Mouse (Mus musculus) stomach, embryonic 16.5 days (tissue): ENCODE results near the gene Sgsh. TPM values are rescaled to one million over a fixed set of nuclear protein-coding genes. Genes with fewer than 3 reads are reported as not detected.

Experiments used
- ATAC-seq: fragments of 200-750 bp; cut with Nextera tagmentation; 2 replicates; pipeline ENCODE4 v1.8.0; 2017; ENCODE audit warnings: moderate number of reproducible peaks, moderate TSS enrichment; ENCODE audit not compliant: insufficient read depth, low FRiP score
- H3K27ac ChIP-seq: fragments of 300-500 bp; sonication (generic); 2 replicates; pipeline ENCODE4 v1.5.1; 2014; ENCODE audit warnings: low read length
- H3K27me3 ChIP-seq: fragments of 300-500 bp; sonication (generic); 2 replicates; pipeline ENCODE4 v1.6.1; 2014; ENCODE audit warnings: low read length, control low read depth, mixed read lengths; ENCODE audit not compliant: control insufficient read depth, insufficient read depth
- H3K36me3 ChIP-seq: fragments of 300-500 bp; sonication (generic); 2 replicates; pipeline ENCODE4 v1.6.1; 2014; ENCODE audit warnings: low read length; ENCODE audit not compliant: control insufficient read depth, insufficient read depth
- H3K4me1 ChIP-seq: fragments of 300-500 bp; sonication (generic); 2 replicates; pipeline ENCODE4 v1.6.1; 2014; ENCODE audit warnings: low read length, control low read depth, mixed read lengths; ENCODE audit not compliant: control insufficient read depth, insufficient read depth
- H3K4me2 ChIP-seq: fragments of 300-500 bp; sonication (generic); 2 replicates; pipeline ENCODE4 v1.6.1; 2014; ENCODE audit warnings: low read depth, low read length, mixed read lengths
- H3K4me3 ChIP-seq: fragments of 300-500 bp; sonication (generic); replicated peaks from 2 replicates; pipeline ENCODE4 v1.5.1; 2014; ENCODE audit warnings: mild to moderate bottlenecking, low read length
- H3K9ac ChIP-seq: fragments of 300-500 bp; sonication (generic); 2 replicates; pipeline ENCODE4 v1.6.1; 2014; ENCODE audit warnings: low read length
- H3K9me3 ChIP-seq: fragments of 300-500 bp; sonication (generic); replicated peaks from 2 replicates; pipeline ENCODE4 v1.6.1; 2016; ENCODE audit warnings: low read length, control low read depth; ENCODE audit not compliant: control insufficient read depth
- WGBS: fragments of 180-500 bp; shearing (Covaris S2); extraction: QIAGEN DNeasy Blood & Tissue Kit; methylation state at CpG from one replicate; pipeline ENCODE4 v1.1.7; 2014; 5-methylcytosine and 5-hydroxymethylcytosine counted together
- polyA plus RNA-seq: library from polyadenylated mRNA; unstranded; fragments of >200 nt; fragmentation: Nextera tagmentation; extraction: Ambion mirVana; gene quantifications from 2 replicates; pipeline ENCODE4 v1.2.1, GENCODE M21; 2015

The Sgsh gene
- polyA plus RNA-seq, 1 experiment from 2014 or later, result 6.7 TPM

GRCm38 (mm10) chr11:119331970-119332369, 23.4 kb downstream of the Sgsh start:
- Histone ChIP-seq H3K9me3 (no peaks in the 10 kb centered on the region), H3K4me1 (no peaks in the 10 kb centered on the region), H3K4me3 (no peak overlapping the region), H3K27ac (no peak overlapping the region), H3K4me2 (no peak overlapping the region), H3K36me3 (no peaks in the 10 kb centered on the region), H3K9ac (no peak overlapping the region), H3K27me3 (no peaks in the 10 kb centered on the region)
- WGBS, result 39% methylated on average over 3 of the region's 3 CpGs
- ATAC-seq, result no peak

GRCm38 (mm10) chr11:119330592-119330991, 24.7 kb downstream of the Sgsh start:
- 57% methylated on average over 4 of the region's 4 CpGs for WGBS
- no peaks in the 10 kb centered on the region for H3K4me1 ChIP-seq
- no peaks in the 10 kb centered on the region for H3K27me3 ChIP-seq

GRCm38 (mm10) chr11:119325068-119325467, 30.3 kb downstream of the Sgsh start:
- Histone ChIP-seq H3K27ac (no peak overlapping the region), H3K36me3 (no peaks in the 10 kb centered on the region), H3K27me3 (no peaks in the 10 kb centered on the region), H3K9ac (no peak overlapping the region), H3K9me3 (no peaks in the 10 kb centered on the region), H3K4me3 (no peak overlapping the region), H3K4me1 (no peaks in the 10 kb centered on the region), H3K4me2 (no peak overlapping the region)
- ATAC-seq, result no peak
- WGBS, result 76% methylated on average over 1 of the region's 1 CpGs

More at GRCm38 (mm10) chr11:119330592-119330991, 24.7 kb downstream of the Sgsh start:
- 0 out of 2 replicates have a peak, but pooled peaks have one; percentile 49 for ATAC-seq
- no peak overlapping the region for H3K4me3 ChIP-seq
- no peaks in the 10 kb centered on the region for H3K9me3 ChIP-seq
- no peak overlapping the region for H3K9ac ChIP-seq
- no peak overlapping the region for H3K4me2 ChIP-seq
- H3K36me3 ChIP-seq, result no peaks in the 10 kb centered on the region
- H3K27ac ChIP-seq, result no peak overlapping the region

GRCm38 (mm10) chr11:119322521-119322920, 32.8 kb downstream of the Sgsh start:
- ATAC-seq, result no peak
- WGBS, result 73% methylated on average over 13 of the region's 13 CpGs

GRCm38 (mm10) chr11:119316720-119317119, 38.6 kb downstream of the Sgsh start:
- no peak overlapping the region for H3K27ac ChIP-seq
- ATAC-seq, result no peak
- no peaks in the 10 kb centered on the region for H3K27me3 ChIP-seq
- 76% methylated on average over 4 of the region's 4 CpGs for WGBS
- H3K4me1 ChIP-seq, result no peaks in the 10 kb centered on the region
- no peak overlapping the region for H3K4me2 ChIP-seq
- H3K9me3 ChIP-seq, result no peaks in the 10 kb centered on the region
- H3K36me3 ChIP-seq, result no peaks in the 10 kb centered on the region
- no peak overlapping the region for H3K4me3 ChIP-seq
- no peak overlapping the region for H3K9ac ChIP-seq

More at GRCm38 (mm10) chr11:119322521-119322920, 32.8 kb downstream of the Sgsh start:
- H3K27ac ChIP-seq, result no peak overlapping the region
- no peak overlapping the region for H3K4me2 ChIP-seq
- H3K4me3 ChIP-seq, result no peak overlapping the region
- H3K27me3 ChIP-seq, result no peaks in the 10 kb centered on the region
- no peaks in the 10 kb centered on the region for H3K9me3 ChIP-seq
- no peaks in the 10 kb centered on the region for H3K4me1 ChIP-seq
- H3K36me3 ChIP-seq, result no peaks in the 10 kb centered on the region
- H3K9ac ChIP-seq, result no peak overlapping the region

GRCm38 (mm10) chr11:119314252-119314936, 40.9 kb downstream of the Sgsh start:
- 68% methylated on average over 17 of the region's 17 CpGs for WGBS
- H3K36me3 ChIP-seq, result no peaks in the 10 kb centered on the region
- no peak overlapping the region for H3K4me2 ChIP-seq
- no peaks in the 10 kb centered on the region for H3K4me1 ChIP-seq
- no peaks in the 10 kb centered on the region for H3K9me3 ChIP-seq
- no peaks in the 10 kb centered on the region for H3K27me3 ChIP-seq
- H3K27ac ChIP-seq, result no peak overlapping the region
- H3K9ac ChIP-seq, result no peak overlapping the region; the same call in 1 of the 2 replicates
- H3K4me3 ChIP-seq, result no peak overlapping the region
- peak; percentile 65; the same call in 1 of the 2 replicates for ATAC-seq

GRCm38 (mm10) chr11:119310621-119311020, 44.7 kb downstream of the Sgsh start:
- Histone ChIP-seq H3K9ac (no peak overlapping the region), H3K27ac (no peak overlapping the region), H3K27me3 (no peaks in the 10 kb centered on the region), H3K4me1 (no peaks in the 10 kb centered on the region), H3K4me2 (no peak overlapping the region), H3K36me3 (no peaks in the 10 kb centered on the region), H3K9me3 (no peaks in the 10 kb centered on the region), H3K4me3 (no peak overlapping the region)
- no peak for ATAC-seq
- WGBS, result 18% methylated on average over 10 of the region's 10 CpGs

- no peaks in the 10 kb centered on the region for H3K9me3 ChIP-seq
- H3K4me2 ChIP-seq, result no peak overlapping the region
- ATAC-seq, result no peak
- 21% methylated on average over 11 of the region's 11 CpGs for WGBS
- peak overlapping the region; percentile 10; the same call in 1 of the 2 replicates for H3K4me3 ChIP-seq
- H3K27ac ChIP-seq, result no peak overlapping the region
- no peaks in the 10 kb centered on the region for H3K27me3 ChIP-seq
- H3K9ac ChIP-seq, result no peak overlapping the region; the same call in 1 of the 2 replicates
- no peaks in the 10 kb centered on the region for H3K4me1 ChIP-seq
- H3K36me3 ChIP-seq, result no peaks in the 10 kb centered on the region
These were observed 47.4 kb downstream of the Sgsh start for GRCm38 (mm10) chr11:119307916-119308315.

- H3K4me1 ChIP-seq, result no peaks in the 10 kb centered on the region
- H3K27ac ChIP-seq, result peak within 1 kb of the TSS; percentile 48
- no peak within 1 kb of the TSS; the same call in 1 of the 2 replicates for H3K9ac ChIP-seq
- no peaks in the 10 kb centered on the region for H3K27me3 ChIP-seq
- no peak; the same call in 1 of the 2 replicates for ATAC-seq
- no peaks in the 10 kb centered on the region for H3K9me3 ChIP-seq
- H3K36me3 ChIP-seq, result no peaks in the 10 kb centered on the region
- H3K4me2 ChIP-seq, result no peak within 1 kb of the TSS
- WGBS, result 41% methylated on average over 1 of the region's 1 CpGs
- H3K4me3 ChIP-seq, result peak within 1 kb of the TSS; percentile 10; the same call in 1 of the 2 replicates
These were observed 47.8 kb downstream of the Sgsh start, which contains the start of gene Card14 for GRCm38 (mm10) chr11:119307658-119307867. TSS of gene Card14 (plus strand) at chr11:119307768.
